Mouse (Mus musculus) hindbrain, embryonic 13.5 days (tissue): ENCODE results near the gene Aldh1a3. TPM values are rescaled to one million over a fixed set of nuclear protein-coding genes. Genes with fewer than 3 reads are reported as not detected.

Source experiments
- microRNA-seq: library from miRNA; unstranded; fragments of <30 nt; microRNA quantifications from one replicate; pipeline ENCODE4, GENCODE M21; 2016
- polyA plus RNA-seq: library from polyadenylated mRNA; unstranded; fragments of >200 nt; fragmentation: Nextera tagmentation; extraction: Ambion mirVana; gene quantifications from 2 replicates; pipeline ENCODE4 v1.2.1, GENCODE M21; 2015

Gene Aldh1a3
- polyA plus RNA-seq, 1 experiment from 2014 or later: 2.1 TPM

Small RNA genes lying within 50 kb of the gene (microRNA-seq; reads per million reads assigned to microRNA genes)
- not detected for gene Mir7057

Other genes with a start within 250 kb of the Aldh1a3 start
- not detected in 2 replicates for gene Gm10974, start 61.6 kb downstream of the Aldh1a3 start, polyA plus RNA-seq
- gene Lrrk1, start 39.2 kb downstream of the Aldh1a3 start, polyA plus RNA-seq: 4.6 and 5.0 TPM in 2 replicates